Mouse (Mus musculus) intestine, postnatal 0 days (tissue): ENCODE data around the gene Gpr63. TPM values are rescaled to one million over a fixed set of nuclear protein-coding genes. Genes with fewer than 3 reads are reported as not detected.
"Not testable (repeated sequence)": the region's sequence is repeated elsewhere in the genome, so short reads cannot be mapped to it uniquely, and the experiment has no call there.

Source experiments
- ATAC-seq: fragments of 200-750 bp; cut with Nextera tagmentation; 2 replicates; pipeline ENCODE4 v1.8.0; 2017; ENCODE audit warnings: mild to moderate bottlenecking, moderate TSS enrichment, moderate library complexity
- H3K27ac ChIP-seq: fragments of 300-500 bp; sonication (generic); 2 replicates; pipeline ENCODE4 v1.5.1; 2014; ENCODE audit warnings: mild to moderate bottlenecking, low read depth, low read length, moderate library complexity
- H3K27me3 ChIP-seq: fragments of 300-500 bp; sonication (generic); replicated peaks from 2 replicates; pipeline ENCODE4 v1.6.1; 2014; ENCODE audit warnings: low read length, mixed read lengths; ENCODE audit not compliant: control insufficient read depth, insufficient read depth
- H3K36me3 ChIP-seq: fragments of 300-500 bp; sonication (generic); 2 replicates; pipeline ENCODE4 v1.6.1; 2014; ENCODE audit warnings: mild to moderate bottlenecking, moderate library complexity; ENCODE audit not compliant: control insufficient read depth, insufficient read depth
- H3K4me1 ChIP-seq: fragments of 300-500 bp; sonication (generic); replicated peaks from 2 replicates; pipeline ENCODE4 v1.6.1; 2014; ENCODE audit warnings: antibody characterized with exemption, low read length, mixed read lengths; ENCODE audit not compliant: control insufficient read depth, insufficient read depth
- H3K4me2 ChIP-seq: fragments of 300-500 bp; sonication (generic); replicated peaks from 2 replicates; pipeline ENCODE4 v1.6.1; 2014; ENCODE audit warnings: low read depth, mild to moderate bottlenecking, moderate library complexity
- H3K4me3 ChIP-seq: fragments of 300-500 bp; sonication (generic); 2 replicates; pipeline ENCODE4 v1.5.1; 2014; ENCODE audit warnings: low read depth, low read length
- H3K9ac ChIP-seq: fragments of 300-500 bp; sonication (generic); 2 replicates; pipeline ENCODE4 v1.6.1; 2014; ENCODE audit warnings: mild to moderate bottlenecking, low read depth, low read length
- H3K9me3 ChIP-seq: fragments of 300-500 bp; sonication (generic); 2 replicates; pipeline ENCODE4 v1.6.1; 2016; ENCODE audit warnings: mixed run types; ENCODE audit not compliant: control insufficient read depth
- CTCF ChIP-seq: sonication (generic); IDR thresholded peaks from 2 replicates; pipeline ENCODE4 v1.5.1; 2016; ENCODE audit warnings: low read depth, mild to moderate bottlenecking, control low read depth, antibody characterized with exemption, moderate library complexity
- WGBS: fragments of 180-500 bp; shearing (Covaris S2); extraction: QIAGEN DNeasy Blood & Tissue Kit; methylation state at CpG from one replicate; pipeline ENCODE4 v1.1.7; 2014; 5-methylcytosine and 5-hydroxymethylcytosine counted together
- polyA plus RNA-seq: library from polyadenylated mRNA; unstranded; fragments of >200 nt; fragmentation: Nextera tagmentation; extraction: Ambion mirVana; gene quantifications from 2 replicates; pipeline ENCODE4 v1.2.1, GENCODE M21; 2015

Gpr63 gene
- polyA plus RNA-seq, 1 experiment from 2014 or later = 0.21 TPM

GRCm38 (mm10) chr4:25035806-25036205 is 69.6 kb downstream of the Gpr63 start:
- no peak overlapping the region for H3K9ac ChIP-seq
- no peak for TF ChIP-seq CTCF
- 36% methylated on average over 2 of the region's 2 CpGs for WGBS
- no peak for ATAC-seq
- no peaks in the 10 kb centered on the region for H3K4me1 ChIP-seq
- no peak overlapping the region for H3K4me3 ChIP-seq
- no peaks in the 10 kb centered on the region for H3K9me3 ChIP-seq
- H3K27me3 ChIP-seq = no peaks in the 10 kb centered on the region
- no peak overlapping the region for H3K27ac ChIP-seq
- no peak overlapping the region for H3K4me2 ChIP-seq
- H3K36me3 ChIP-seq = no peaks in the 10 kb centered on the region

GRCm38 (mm10) chr4:25037260-25037659 is 71.1 kb downstream of the Gpr63 start:
- Histone ChIP-seq H3K9me3 (no peaks in the 10 kb centered on the region), H3K27ac (no peak overlapping the region), H3K4me1 (no peaks in the 10 kb centered on the region), H3K9ac (no peak overlapping the region), H3K36me3 (no peaks in the 10 kb centered on the region), H3K4me2 (no peak overlapping the region), H3K27me3 (no peaks in the 10 kb centered on the region), H3K4me3 (no peak overlapping the region)
- no peak for ATAC-seq
- 69% methylated on average over 2 of the region's 2 CpGs for WGBS
- no peak for TF ChIP-seq CTCF

DNA sequence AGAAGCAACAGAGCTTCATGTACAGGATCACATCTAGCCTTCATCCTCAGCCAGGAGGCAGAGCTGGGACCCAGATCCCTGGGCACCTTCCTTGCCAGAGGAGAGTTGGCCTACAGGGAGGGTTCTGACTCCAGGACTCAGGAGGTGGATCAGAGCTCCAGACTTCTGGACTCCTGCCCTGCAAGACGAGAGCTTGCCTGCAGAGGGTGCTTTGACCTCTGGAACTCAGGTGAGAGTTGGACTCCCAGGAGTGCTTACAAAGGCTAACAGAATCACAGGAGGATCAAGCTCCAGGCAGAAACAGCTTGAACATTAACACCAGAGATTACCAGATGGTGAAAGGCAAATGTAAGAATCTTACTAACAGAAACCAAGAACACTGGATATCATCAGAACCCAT is 89.3 kb downstream of the Gpr63 start:
- not testable (repeated sequence) for H3K9ac ChIP-seq, ATAC-seq, H3K27me3 ChIP-seq, H3K27ac ChIP-seq, H3K4me2 ChIP-seq, H3K9me3 ChIP-seq, H3K4me3 ChIP-seq, H3K4me1 ChIP-seq, H3K36me3 ChIP-seq
- 57% methylated on average over 1 of the region's 1 CpGs for WGBS

Other genes starting within 250 kb of the Gpr63 start
- 2.6 and 2.8 TPM in 2 replicates for gene Klhl32, start 115.3 kb upstream of the Gpr63 start, polyA plus RNA-seq
- 47.3 and 48.8 TPM in 2 replicates for gene Ndufaf4, start 68.3 kb upstream of the Gpr63 start, polyA plus RNA-seq